Mouse (Mus musculus) heart, adult 2 months (tissue): ENCODE results near the gene Erg. TPM values are rescaled to one million over a fixed set of nuclear protein-coding genes. Genes with fewer than 3 reads are reported as not detected.

ENCODE experiments used
- DNase-seq, 2 experiments: peaks; one replicate each; pipeline ENCODE4 v3.0.0; 2021
- H3K27ac ChIP-seq: fragments of 200-600 bp; 2 replicates; pipeline ENCODE4 v1.8.1; 2022
- H3K27me3 ChIP-seq: fragments of 200-500 bp; 2 replicates; pipeline ENCODE4 v1.6.1; 2012; ENCODE audit warnings: mild to moderate bottlenecking, low read length, inconsistent platforms, mixed read lengths; ENCODE audit not compliant: control insufficient read depth, insufficient read depth
- H3K36me3 ChIP-seq: fragments of 200-500 bp; 2 replicates; pipeline ENCODE4 v1.6.1; 2012; ENCODE audit warnings: low read length, inconsistent platforms; ENCODE audit not compliant: control insufficient read depth, insufficient read depth
- H3K4me1 ChIP-seq: fragments of 200-500 bp; 2 replicates; pipeline ENCODE4 v1.6.1; 2011; ENCODE audit warnings: low read length; ENCODE audit not compliant: control insufficient read depth, insufficient read depth
- H3K4me3 ChIP-seq: fragments of 200-600 bp; 2 replicates; pipeline ENCODE4 v1.8.1; 2022
- H3K79me2 ChIP-seq: fragments of 200-500 bp; replicated peaks from 2 replicates; pipeline ENCODE4 v1.6.1; 2012; ENCODE audit warnings: mild to moderate bottlenecking, inconsistent platforms, low read length, moderate library complexity, mixed read lengths; ENCODE audit not compliant: control insufficient read depth, insufficient read depth
- H3K9ac ChIP-seq: fragments of 200-500 bp; 2 replicates; pipeline ENCODE4 v1.6.1; 2012; ENCODE audit warnings: low read depth, mild to moderate bottlenecking, control low read depth, inconsistent platforms, low read length, mixed read lengths
- CTCF ChIP-seq: fragments of 200-600 bp; IDR thresholded peaks from 2 replicates; pipeline ENCODE4 v1.8.1; 2022; ENCODE audit warnings: antibody characterized with exemption, mild to moderate bottlenecking, moderate library complexity
- EP300 ChIP-seq: fragments of 200-500 bp; IDR thresholded peaks from 2 replicates; pipeline ENCODE4 v1.6.1; 2011; ENCODE audit warnings: low read depth, low read length, control low read depth; ENCODE audit not compliant: insufficient read depth
- POLR2A ChIP-seq: fragments of 200-500 bp; IDR thresholded peaks from 2 replicates; pipeline ENCODE4 v1.6.1; 2011; ENCODE audit warnings: mild to moderate bottlenecking, low read depth, low read length, control low read depth; ENCODE audit not compliant: insufficient read depth
- WGBS: fragments of 180-500 bp; shearing (Covaris S2); methylation state at CpG from one replicate; pipeline ENCODE4 v1.1.7; 2018; 5-methylcytosine and 5-hydroxymethylcytosine counted together
- intact Hi-C: fragments of 180-260 bp; cut with DNase I; formaldehyde crosslinking; loops from one replicate; pipeline ENCODE4 v1.15.1; 2025
- polyA plus RNA-seq: library from polyadenylated mRNA; depleted of rRNA; stranded (reverse); fragments of >200 nt; gene quantifications from 2 replicates; pipeline ENCODE4 v1.2.3, GENCODE M21; 2012
- total RNA-seq, 2 experiments: library from RNA; stranded (reverse); gene quantifications; 2 replicates each; pipeline ENCODE4 v1.2.3; 2021

The Erg gene
- total and polyA plus RNA-seq, 3 experiments = 19.8 to 26.6 (median 22.1) TPM

DNA sequence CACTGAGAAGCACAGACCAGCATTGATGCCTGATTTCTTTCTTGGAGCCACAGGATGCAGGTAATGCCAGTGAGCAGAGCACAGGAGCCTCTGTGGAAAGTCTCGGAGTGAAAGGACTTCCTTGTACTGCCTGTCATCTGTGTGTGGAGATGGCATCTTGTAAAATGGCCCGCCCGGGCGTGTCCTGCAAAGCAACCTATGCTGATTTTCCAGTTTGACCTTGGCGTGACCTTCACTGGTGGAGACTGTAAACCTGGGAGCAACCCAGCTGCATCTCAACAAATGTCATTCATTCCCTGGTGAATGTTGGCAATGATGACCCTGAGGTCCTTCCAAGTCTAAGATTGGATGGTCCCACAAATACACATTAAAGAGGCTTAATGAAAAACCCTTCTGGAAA is 35.9 kb downstream of the Erg start:
- no peak overlapping the region for H3K4me3 ChIP-seq
- no peaks in the 10 kb centered on the region for H3K79me2 ChIP-seq
- no peaks in the 10 kb centered on the region for H3K36me3 ChIP-seq
- no peak for DNase-seq
- H3K27me3 ChIP-seq = no peaks in the 10 kb centered on the region
- no peak overlapping the region for H3K9ac ChIP-seq
- H3K4me1 ChIP-seq = no peaks in the 10 kb centered on the region
- 86% methylated on average over 5 of the region's 5 CpGs for WGBS
- intact Hi-C loops = no loop called here
- TF ChIP-seq CTCF (no peak), POLR2A (no peak), EP300 (no peak)
- H3K27ac ChIP-seq = no peak overlapping the region

DNA sequence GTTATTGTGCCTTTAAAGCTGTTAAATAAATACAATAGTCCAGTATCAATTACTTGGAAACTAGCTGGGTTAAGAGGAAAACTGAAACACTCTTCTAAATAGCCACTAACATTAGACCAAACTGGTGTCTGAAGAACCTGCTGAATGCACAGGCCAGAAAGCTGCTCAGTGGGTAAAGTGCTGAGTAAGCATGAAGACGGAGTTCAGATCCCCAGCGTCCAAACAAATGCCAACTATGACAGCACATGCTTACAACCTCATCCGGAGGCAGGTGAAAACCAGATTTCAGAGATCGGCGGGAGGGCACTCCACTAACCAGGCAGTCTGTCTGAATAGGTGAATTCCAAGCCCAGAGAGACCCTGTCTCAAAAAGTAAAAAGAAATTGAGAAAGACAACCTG is 41.6 kb downstream of the Erg start:
- TF ChIP-seq CTCF (no peak), POLR2A (no peak), EP300 (no peak)
- Histone ChIP-seq H3K79me2 (no peaks in the 10 kb centered on the region), H3K4me3 (no peak overlapping the region), H3K27me3 (no peaks in the 10 kb centered on the region), H3K36me3 (no peaks in the 10 kb centered on the region), H3K27ac (no peak overlapping the region), H3K4me1 (no peaks in the 10 kb centered on the region), H3K9ac (no peak overlapping the region)
- intact Hi-C loops = no loop called here
- WGBS = 88% methylated on average over 5 of the region's 5 CpGs
- no peak for DNase-seq

DNA sequence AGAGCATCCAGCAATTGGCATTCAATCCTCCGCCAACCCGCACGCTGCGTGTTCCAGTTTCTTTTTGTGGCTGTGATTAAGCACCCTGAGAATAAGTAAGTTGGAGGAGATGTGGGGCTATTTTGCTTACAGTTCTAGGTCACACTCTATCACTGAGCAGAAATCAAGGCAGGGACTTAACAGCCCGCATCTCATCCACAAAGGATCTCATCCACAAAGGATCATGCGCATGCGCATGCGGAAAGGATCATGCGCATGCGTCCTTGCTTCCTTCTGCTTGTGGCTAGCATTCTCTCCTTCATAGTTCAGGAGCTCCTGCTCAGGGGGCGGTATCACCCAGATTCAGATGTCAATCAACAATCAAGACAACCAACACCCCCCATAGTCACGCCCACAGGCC is 42.9 kb downstream of the Erg start:
- TF ChIP-seq CTCF (no peak), POLR2A (no peak), EP300 (no peak)
- no peak overlapping the region for H3K4me3 ChIP-seq
- H3K79me2 ChIP-seq = no peaks in the 10 kb centered on the region
- 91% methylated on average over 12 of the region's 12 CpGs for WGBS
- H3K4me1 ChIP-seq = no peaks in the 10 kb centered on the region
- H3K27me3 ChIP-seq = no peaks in the 10 kb centered on the region
- DNase-seq = no peak
- H3K9ac ChIP-seq = no peak overlapping the region
- no peaks in the 10 kb centered on the region for H3K36me3 ChIP-seq
- no peak overlapping the region for H3K27ac ChIP-seq
- intact Hi-C loops = no loop called here

DNA sequence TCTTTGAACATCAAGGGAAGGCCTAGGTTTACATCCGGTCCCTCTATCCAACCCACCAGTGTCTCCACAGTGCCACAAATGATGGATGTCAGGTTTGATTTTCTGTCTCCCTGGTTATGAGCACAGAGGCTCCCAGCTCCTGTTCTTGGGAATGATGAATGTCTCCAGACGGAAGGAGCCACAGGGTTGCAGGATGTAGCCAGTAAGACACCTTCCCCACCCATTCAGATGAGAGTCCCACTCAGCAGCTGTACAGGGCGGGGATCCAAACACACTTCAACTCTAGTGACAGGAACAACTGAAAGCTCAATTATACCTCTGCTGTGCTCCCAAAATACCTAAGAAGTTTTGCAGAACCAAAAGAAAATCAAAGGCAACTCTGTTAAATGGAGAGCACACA is 51.2 kb downstream of the Erg start:
- Histone ChIP-seq H3K4me1 (no peaks in the 10 kb centered on the region), H3K9ac (no peak overlapping the region), H3K36me3 (no peaks in the 10 kb centered on the region), H3K4me3 (no peak overlapping the region), H3K27ac (no peak overlapping the region), H3K79me2 (no peaks in the 10 kb centered on the region), H3K27me3 (no peaks in the 10 kb centered on the region)
- 76% methylated on average over 3 of the region's 3 CpGs for WGBS
- intact Hi-C loops = no loop called here
- TF ChIP-seq POLR2A (no peak), CTCF (no peak), EP300 (no peak)
- no peak for DNase-seq

DNA sequence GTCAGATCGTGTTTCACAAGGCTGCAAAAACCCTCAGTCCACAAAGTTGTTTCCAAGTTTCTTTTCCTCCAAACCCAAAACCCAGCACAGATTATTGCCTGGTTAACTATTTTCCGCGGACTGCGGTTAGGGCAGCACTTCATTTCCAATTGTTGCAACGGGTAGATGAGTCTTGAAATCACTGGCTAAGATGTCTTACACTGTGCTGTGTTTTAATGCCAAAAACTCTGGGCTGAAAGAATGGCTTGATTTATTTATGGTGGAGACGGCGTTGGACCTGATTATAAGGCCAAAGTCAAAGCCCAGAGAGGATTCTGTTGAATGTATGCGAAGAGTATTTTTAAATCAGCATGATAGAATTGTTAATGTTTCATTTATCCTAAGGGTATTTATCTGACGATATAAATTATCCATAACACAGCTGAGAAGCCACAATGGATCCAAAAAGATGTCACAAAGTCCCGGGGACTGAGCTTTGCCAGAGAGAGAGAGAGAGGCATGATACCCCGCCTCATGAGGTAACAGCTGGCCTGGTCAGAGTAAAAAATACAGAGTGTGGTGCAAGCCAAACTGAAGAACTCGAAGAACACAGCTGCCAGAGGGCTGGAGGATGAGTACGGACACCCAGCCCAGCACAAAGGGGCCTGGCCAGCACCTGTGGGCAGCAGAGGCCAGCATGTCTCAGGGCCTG is 53.9 kb downstream of the Erg start:
- Histone ChIP-seq H3K9ac (no peak overlapping the region), H3K27me3 (no peaks in the 10 kb centered on the region), H3K36me3 (no peaks in the 10 kb centered on the region), H3K27ac (no peak overlapping the region), H3K4me1 (no peaks in the 10 kb centered on the region), H3K79me2 (no peaks in the 10 kb centered on the region), H3K4me3 (no peak overlapping the region)
- TF ChIP-seq CTCF (no peak), EP300 (no peak), POLR2A (no peak)
- WGBS = 77% methylated on average over 13 of the region's 13 CpGs
- intact Hi-C loops = no loop called here
- no peak for DNase-seq

DNA sequence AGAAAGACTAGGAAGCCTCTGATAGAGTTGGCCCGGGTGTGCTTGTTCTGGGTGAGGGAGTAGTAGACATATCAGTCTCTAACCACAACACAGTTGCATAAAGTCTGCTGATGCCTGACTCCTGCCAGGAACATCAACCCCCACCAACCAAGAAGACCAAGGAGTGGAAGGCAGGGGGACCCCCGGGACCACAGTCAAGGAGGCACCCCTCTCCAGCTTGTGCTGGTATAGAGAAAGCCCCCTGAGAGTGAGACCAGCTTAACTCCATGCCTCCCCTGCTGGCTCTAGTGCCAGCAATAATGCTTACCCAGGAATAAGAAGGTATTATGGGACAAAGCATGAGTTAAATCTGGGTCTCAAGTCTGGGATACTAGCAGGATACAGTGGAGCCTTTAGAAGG is 58.8 kb downstream of the Erg start:
- intact Hi-C loops = no loop called here
- no peaks in the 10 kb centered on the region for H3K36me3 ChIP-seq
- no peak overlapping the region for H3K4me3 ChIP-seq
- H3K27me3 ChIP-seq = no peaks in the 10 kb centered on the region
- no peaks in the 10 kb centered on the region for H3K79me2 ChIP-seq
- 86% methylated on average over 2 of the region's 2 CpGs for WGBS
- DNase-seq = no peak
- H3K27ac ChIP-seq = no peak overlapping the region
- H3K4me1 ChIP-seq = no peaks in the 10 kb centered on the region
- TF ChIP-seq CTCF (no peak), EP300 (no peak), POLR2A (no peak)
- no peak overlapping the region for H3K9ac ChIP-seq
